Mouse (Mus musculus) small intestine, adult 2 months (tissue): ENCODE data around the gene Tprg. TPM values are rescaled to one million over a fixed set of nuclear protein-coding genes. Genes with fewer than 3 reads are reported as not detected.
A peak's percentile ranks its signal among the peaks of the same experiment; 100 is the strongest.

Source experiments
- H3K27ac ChIP-seq: fragments of 200-500 bp; 2 replicates; pipeline ENCODE4 v1.5.1; 2012; ENCODE audit warnings: low read depth, low read length, control low read depth, inconsistent platforms; ENCODE audit not compliant: insufficient read depth
- H3K27me3 ChIP-seq: fragments of 200-500 bp; 2 replicates; pipeline ENCODE4 v1.6.1; 2012; ENCODE audit warnings: mild to moderate bottlenecking, moderate library complexity, low read length, inconsistent platforms; ENCODE audit not compliant: control insufficient read depth, insufficient read depth
- H3K36me3 ChIP-seq: fragments of 200-500 bp; 2 replicates; pipeline ENCODE4 v1.6.1; 2012; ENCODE audit warnings: mild to moderate bottlenecking, low read length, control low read depth, inconsistent platforms; ENCODE audit not compliant: control insufficient read depth, insufficient read depth
- H3K4me1 ChIP-seq: fragments of 200-500 bp; 2 replicates; pipeline ENCODE4 v1.6.1; 2012; ENCODE audit warnings: low read length, inconsistent platforms, mixed read lengths; ENCODE audit not compliant: control insufficient read depth, insufficient read depth, insufficient read length
- H3K4me3 ChIP-seq: fragments of 200-500 bp; 2 replicates; pipeline ENCODE4 v1.5.1; 2012; ENCODE audit warnings: low read depth, mild to moderate bottlenecking, control low read depth, inconsistent platforms, low read length, moderate library complexity
- CTCF ChIP-seq: fragments of 200-500 bp; IDR thresholded peaks from 2 replicates; pipeline ENCODE4 v1.5.1; 2012; ENCODE audit warnings: low read depth, mild to moderate bottlenecking, control low read depth, inconsistent platforms, low read length, moderate library complexity, mixed read lengths; ENCODE audit not compliant: insufficient replicate concordance, insufficient read length; ENCODE audit errors: extremely low read depth
- POLR2A ChIP-seq: fragments of 200-500 bp; IDR thresholded peaks from 2 replicates; pipeline ENCODE4 v1.6.1; 2012; ENCODE audit warnings: low read depth, mild to moderate bottlenecking, control low read depth, inconsistent platforms, low read length, moderate library complexity
- WGBS: fragments of 180-500 bp; shearing (Covaris S2); methylation state at CpG from one replicate; pipeline ENCODE4 v1.1.7; 2018; 5-methylcytosine and 5-hydroxymethylcytosine counted together
- polyA plus RNA-seq: library from polyadenylated mRNA; depleted of rRNA; stranded (reverse); fragments of >200 nt; gene quantifications from 2 replicates; pipeline ENCODE4 v1.2.3, GENCODE M21; 2012

Tprg gene
- polyA plus RNA-seq, 1 experiment = not detected

DNA sequence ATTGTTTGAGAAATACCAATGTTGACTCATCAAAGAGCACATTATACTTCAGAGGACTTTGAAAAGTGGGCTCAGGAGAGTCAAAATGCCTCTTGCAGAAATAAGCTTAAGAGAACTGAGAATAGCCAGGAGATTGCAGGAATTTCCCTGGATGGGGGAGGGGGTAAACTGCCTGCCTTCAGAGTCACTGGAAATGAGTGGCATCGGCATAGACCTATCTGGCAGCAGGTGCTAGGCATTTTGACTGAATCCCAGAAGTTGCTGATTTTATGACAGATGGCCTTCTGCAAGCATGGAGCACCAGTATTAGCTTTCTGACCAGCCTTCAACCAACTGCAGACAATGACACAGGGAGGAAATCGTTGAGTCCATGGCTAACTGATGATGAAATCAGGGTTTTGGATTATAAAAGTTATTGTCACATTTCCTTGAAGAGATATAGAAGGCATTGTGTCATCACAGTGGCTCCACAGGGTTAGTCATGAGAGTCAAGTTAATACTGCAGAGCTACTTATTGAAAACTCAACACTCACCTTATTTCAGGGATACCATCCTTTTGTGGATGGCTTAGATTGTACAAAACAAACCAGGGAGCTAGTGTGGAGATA lies 39.1 kb downstream of the Tprg start:
- WGBS = 55% methylated on average over 2 of the region's 2 CpGs
- no peak overlapping the region for H3K4me3 ChIP-seq
- H3K27ac ChIP-seq = no peak overlapping the region
- TF ChIP-seq POLR2A = no peak
- no peaks in the 10 kb centered on the region for H3K36me3 ChIP-seq
- no peaks in the 10 kb centered on the region for H3K4me1 ChIP-seq
- no peaks in the 10 kb centered on the region for H3K27me3 ChIP-seq

DNA sequence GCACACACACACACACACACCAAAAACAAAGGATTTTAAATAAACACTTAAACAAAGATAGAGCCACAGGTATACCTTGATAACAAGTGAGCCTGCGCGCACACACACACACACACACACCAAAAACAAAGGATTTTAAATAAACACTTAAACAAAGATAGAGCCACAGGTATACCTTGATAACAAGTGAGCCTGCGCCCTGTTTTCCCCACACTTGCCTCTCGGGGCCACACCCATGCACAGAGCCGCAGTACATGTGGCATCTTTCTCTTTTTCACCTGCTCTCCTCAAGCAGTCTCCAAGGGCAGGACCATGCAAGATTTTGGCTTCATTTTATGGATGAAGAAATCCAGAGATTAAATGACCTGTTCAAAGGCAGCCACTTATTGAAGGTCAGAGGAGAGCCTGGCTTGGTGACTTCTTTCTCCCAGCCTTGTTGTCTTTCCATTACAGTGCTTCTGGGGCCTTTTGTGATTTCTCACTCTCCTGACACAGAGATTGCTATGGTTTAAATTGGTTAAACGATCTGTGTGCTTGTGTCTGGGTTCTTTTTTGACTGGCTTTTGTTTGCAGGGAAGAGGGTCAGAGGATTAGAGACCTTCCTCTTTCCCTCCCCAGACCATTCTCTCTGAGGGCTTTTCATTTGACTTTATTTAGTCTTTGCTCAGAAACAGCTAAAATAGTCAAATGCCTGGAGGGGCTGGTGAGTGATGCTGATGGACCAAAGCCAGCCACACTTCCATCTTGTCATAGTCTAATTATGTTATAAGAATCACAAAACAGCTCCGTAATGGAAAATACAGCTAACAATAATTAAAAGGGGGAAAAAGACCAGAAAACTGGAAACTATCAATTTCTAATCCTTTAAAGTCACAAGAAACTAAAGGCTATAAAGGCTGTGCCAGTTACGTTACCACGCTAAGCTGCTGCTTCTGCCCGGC lies 46.9 kb downstream of the Tprg start:
- Histone ChIP-seq H3K36me3 (no peaks in the 10 kb centered on the region), H3K27ac (no peak overlapping the region), H3K27me3 (no peaks in the 10 kb centered on the region), H3K4me1 (no peaks in the 10 kb centered on the region), H3K4me3 (no peak overlapping the region)
- 59% methylated on average over 10 of the region's 10 CpGs for WGBS
- TF ChIP-seq CTCF = no peak

DNA sequence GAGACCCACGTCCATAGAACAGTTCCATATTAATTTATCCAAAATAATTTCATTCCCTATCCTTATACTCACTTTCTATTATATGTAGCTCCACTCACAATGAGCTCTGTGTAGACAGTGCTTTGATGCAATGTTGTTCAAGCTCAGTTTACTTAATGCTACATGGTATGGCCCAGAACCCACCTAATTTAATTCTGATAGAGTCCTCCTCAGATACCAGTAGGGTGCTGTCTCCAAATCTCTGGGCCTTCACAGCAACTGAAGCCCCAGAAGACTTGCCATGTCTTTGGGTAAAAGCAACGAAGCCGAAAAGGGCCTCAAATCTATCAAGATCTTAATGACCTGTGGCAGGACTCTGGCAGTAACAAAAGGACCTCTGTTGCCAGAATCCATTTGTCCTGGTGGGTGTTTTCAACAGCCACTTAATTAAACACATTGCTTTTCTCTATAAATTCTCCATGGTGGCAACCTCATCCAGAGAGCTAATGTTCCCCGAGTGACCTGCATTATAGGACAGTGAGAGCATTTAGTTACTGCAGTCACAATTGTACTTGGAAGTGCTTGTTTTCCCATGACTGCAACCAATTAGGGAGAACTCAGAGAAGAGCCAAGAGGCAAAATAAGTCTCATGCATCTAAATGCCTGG lies 48.6 kb downstream of the Tprg start:
- Histone ChIP-seq H3K4me1 (no peaks in the 10 kb centered on the region), H3K4me3 (no peak overlapping the region), H3K36me3 (no peaks in the 10 kb centered on the region), H3K27ac (no peak overlapping the region), H3K27me3 (no peaks in the 10 kb centered on the region)
- TF ChIP-seq CTCF = no peak
- no peak for TF ChIP-seq POLR2A
- 69% methylated on average over 4 of the region's 4 CpGs for WGBS

DNA sequence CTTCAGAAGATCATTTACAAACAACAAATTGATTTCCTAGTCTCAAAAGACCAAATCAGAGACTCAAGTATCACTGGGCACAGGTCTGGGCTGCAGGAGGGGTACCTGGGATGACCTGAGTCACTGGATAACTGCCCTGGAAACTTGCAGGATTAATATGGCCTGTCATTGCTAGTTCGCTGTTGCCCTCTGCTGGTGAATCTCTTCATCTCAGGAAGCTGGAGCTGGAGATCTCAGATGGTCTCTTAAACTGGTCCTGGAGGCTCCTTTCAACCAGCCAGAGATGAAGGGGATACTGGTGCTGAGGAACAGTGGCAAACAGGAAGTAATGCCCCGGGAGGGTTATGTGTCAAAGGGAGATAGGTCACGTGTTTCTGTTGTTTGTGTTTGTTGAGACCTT lies 63.0 kb downstream of the Tprg start:
- H3K27ac ChIP-seq = no peak overlapping the region
- H3K4me1 ChIP-seq = no peaks in the 10 kb centered on the region
- H3K4me3 ChIP-seq = no peak overlapping the region
- TF ChIP-seq CTCF (peak; percentile 68; the same call in 1 of the 2 replicates), POLR2A (no peak)
- 8% methylated on average over 3 of the region's 3 CpGs for WGBS
- H3K27me3 ChIP-seq = no peaks in the 10 kb centered on the region
- H3K36me3 ChIP-seq = no peaks in the 10 kb centered on the region

DNA sequence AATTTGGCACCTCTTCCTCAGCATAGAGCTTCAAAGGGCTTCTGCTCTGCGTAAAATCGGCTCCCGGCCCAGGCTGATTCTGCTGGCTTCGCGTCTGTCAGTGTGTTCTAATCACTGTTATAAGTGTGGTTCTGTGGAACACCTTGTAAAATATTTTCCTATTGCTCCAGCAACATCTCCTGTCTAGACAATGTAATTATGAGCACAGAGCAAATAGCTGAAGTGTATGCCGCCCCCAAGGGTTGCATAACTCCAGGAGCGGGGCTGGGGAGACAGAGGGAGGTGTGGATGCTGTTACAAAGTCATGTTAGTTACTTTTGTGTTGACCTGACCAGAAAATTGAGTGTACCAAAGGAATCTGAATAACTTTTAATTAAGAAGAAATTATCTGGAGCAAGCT lies 81.2 kb downstream of the Tprg start:
- TF ChIP-seq CTCF = no peak
- TF ChIP-seq POLR2A = no peak
- Histone ChIP-seq H3K36me3 (no peaks in the 10 kb centered on the region), H3K27me3 (no peaks in the 10 kb centered on the region), H3K4me3 (no peak overlapping the region), H3K4me1 (no peaks in the 10 kb centered on the region), H3K27ac (no peak overlapping the region)
- WGBS = 85% methylated on average over 7 of the region's 7 CpGs

DNA sequence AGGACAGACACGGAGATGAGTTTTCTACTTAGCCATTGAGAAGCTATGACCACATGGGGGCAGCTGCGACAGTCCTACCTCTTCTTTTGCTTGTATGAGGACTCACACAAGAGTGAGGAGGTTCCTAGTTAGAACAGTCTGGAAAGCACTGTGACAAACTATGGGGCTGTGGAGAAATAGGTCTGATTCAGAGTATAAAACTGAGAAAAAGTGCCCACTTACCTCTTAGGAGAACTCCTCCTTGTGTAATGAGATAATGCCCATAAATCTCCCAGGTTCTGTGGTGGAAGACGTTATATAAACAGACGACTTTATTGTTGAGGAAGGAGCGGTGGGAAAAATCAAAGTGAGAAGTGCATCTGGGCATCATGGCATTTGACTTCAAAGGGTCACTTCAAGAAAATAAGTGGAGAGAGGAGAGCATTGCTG lies 83.4 kb downstream of the Tprg start:
- no peaks in the 10 kb centered on the region for H3K4me1 ChIP-seq
- no peaks in the 10 kb centered on the region for H3K36me3 ChIP-seq
- no peak for TF ChIP-seq CTCF
- no peak for TF ChIP-seq POLR2A
- no peaks in the 10 kb centered on the region for H3K27me3 ChIP-seq
- no peak overlapping the region for H3K27ac ChIP-seq
- WGBS = 19% methylated on average over 5 of the region's 5 CpGs
- no peak overlapping the region for H3K4me3 ChIP-seq

DNA sequence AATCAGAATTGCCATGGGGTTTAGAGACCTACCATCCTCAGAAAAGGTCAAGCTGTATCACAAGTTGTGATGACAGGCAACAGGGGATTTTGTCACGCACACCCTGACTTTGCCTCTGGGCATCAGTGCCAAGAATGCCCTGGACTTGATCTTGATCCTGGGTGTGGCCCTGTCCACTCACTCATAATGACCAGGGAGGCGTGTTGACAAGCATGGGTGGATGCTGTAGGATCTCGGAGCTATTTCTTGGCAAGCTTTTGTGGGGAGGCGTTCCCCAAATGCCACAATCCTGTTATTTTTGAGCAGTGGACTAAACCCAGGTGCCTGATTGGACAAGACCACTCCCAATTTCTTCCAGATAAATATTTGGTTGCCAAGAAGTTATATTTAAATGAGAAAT lies 87.5 kb downstream of the Tprg start:
- Histone ChIP-seq H3K27me3 (no peaks in the 10 kb centered on the region), H3K27ac (no peak overlapping the region), H3K36me3 (no peaks in the 10 kb centered on the region), H3K4me1 (no peaks in the 10 kb centered on the region; the same call in 1 of the 2 replicates), H3K4me3 (no peak overlapping the region)
- TF ChIP-seq CTCF = no peak
- no peak for TF ChIP-seq POLR2A
- WGBS = 62% methylated on average over 4 of the region's 4 CpGs
